Mouse (Mus musculus): Measurements from ENCODE around the gene Wscd1. TPM values are rescaled to one million over a fixed set of nuclear protein-coding genes. Genes with fewer than 3 reads are reported as not detected.
"Not testable (repeated sequence)": the region's sequence is repeated elsewhere in the genome, so short reads cannot be mapped to it uniquely, and the experiment has no call there.

The Wscd1 gene
- total RNA-seq, 1 experiment from 2014 or later: not detected

- no peak for ATAC-seq (replicated peaks; ENCODE audit: insufficient number of reproducible peaks, low FRiP score, low TSS enrichment, poor library complexity, severe bottlenecking)
Observed at GRCm38 (mm10) chr11:71815326-71815725, 65.6 kb downstream of the Wscd1 start.

- no peak for ATAC-seq (replicated peaks; ENCODE audit: insufficient number of reproducible peaks, low FRiP score, low TSS enrichment, poor library complexity, severe bottlenecking)
Observed at GRCm38 (mm10) chr11:71816918-71817317, 67.2 kb downstream of the Wscd1 start.

- ATAC-seq (replicated peaks; ENCODE audit: insufficient number of reproducible peaks, low FRiP score, low TSS enrichment, poor library complexity, severe bottlenecking): no peak
Observed at GRCm38 (mm10) chr11:71817341-71817740, 67.6 kb downstream of the Wscd1 start.

GRCm38 (mm10) chr11:71818111-71818510, 68.4 kb downstream of the Wscd1 start:
- ATAC-seq (replicated peaks; ENCODE audit: insufficient number of reproducible peaks, low FRiP score, low TSS enrichment, poor library complexity, severe bottlenecking): no peak

GRCm38 (mm10) chr11:71819901-71820300, 70.2 kb downstream of the Wscd1 start:
- ATAC-seq (replicated peaks; ENCODE audit: insufficient number of reproducible peaks, low FRiP score, low TSS enrichment, poor library complexity, severe bottlenecking): no peak

GRCm38 (mm10) chr11:71820847-71821246, 71.1 kb downstream of the Wscd1 start:
- ATAC-seq (replicated peaks; ENCODE audit: insufficient number of reproducible peaks, low FRiP score, low TSS enrichment, poor library complexity, severe bottlenecking): no peak

GRCm38 (mm10) chr11:71821526-71821925, 71.8 kb downstream of the Wscd1 start:
- ATAC-seq (replicated peaks; ENCODE audit: insufficient number of reproducible peaks, low FRiP score, low TSS enrichment, poor library complexity, severe bottlenecking): not testable (repeated sequence)

- no peak for ATAC-seq (replicated peaks; ENCODE audit: insufficient number of reproducible peaks, low FRiP score, low TSS enrichment, poor library complexity, severe bottlenecking)
Observed at GRCm38 (mm10) chr11:71822031-71822430, 72.3 kb downstream of the Wscd1 start.

GRCm38 (mm10) chr11:71824971-71825370, 75.3 kb downstream of the Wscd1 start:
- no peak for ATAC-seq (replicated peaks; ENCODE audit: insufficient number of reproducible peaks, low FRiP score, low TSS enrichment, poor library complexity, severe bottlenecking)
